Mouse (Mus musculus) megakaryocyte, adult 5-6 weeks (primary cell): ENCODE measurements around the gene Dock9. TPM values are rescaled to one million over a fixed set of nuclear protein-coding genes. Genes with fewer than 3 reads are reported as not detected.

ENCODE experiments used
- ATAC-seq: 2 replicates; pipeline ENCODE4 v1.8.0; 2016; ENCODE audit warnings: mild to moderate bottlenecking, inconsistent platforms; ENCODE audit not compliant: poor library complexity, severe bottlenecking
- total RNA-seq, 2 experiments: library from RNA; stranded (forward) in 1 of 2; stranded (reverse) in 1 of 2; fragments of 153-499, 151-499 nt in 1 of 2; fragments of 221-1000, 200-1000 nt in 1 of 2; gene quantifications; 2 replicates each; pipeline versions ENCODE4 v1.2.3 to v1.2.4; 2015 to 2017

Gene Dock9
- 0.23 and 0.31 TPM in 2 replicates for total RNA-seq (2015)
- 0.22 and 0.57 TPM in 2 replicates for total RNA-seq (2017)

- peak; percentile 67 for ATAC-seq
Observed at GRCm38 (mm10) chr14:121797457-121798410, at the start of gene Dock9. TSS of gene Dock9 (minus strand) at chr14:121797837.

- ATAC-seq = no peak
Observed at GRCm38 (mm10) chr14:121844486-121844885, 46.8 kb upstream of the Dock9 start.

- ATAC-seq = peak; percentile 45
Observed at GRCm38 (mm10) chr14:121840217-121840616, 42.6 kb upstream of the Dock9 start.

- no peak for ATAC-seq
Observed at GRCm38 (mm10) chr14:121838161-121838560, 40.5 kb upstream of the Dock9 start.

- ATAC-seq = no peak
Observed at GRCm38 (mm10) chr14:121833001-121833520, 35.4 kb upstream of the Dock9 start.

GRCm38 (mm10) chr14:121829816-121830442, 32.3 kb upstream of the Dock9 start:
- peak; percentile 67 for ATAC-seq

- no peak for ATAC-seq
Observed at GRCm38 (mm10) chr14:121827091-121827490, 29.5 kb upstream of the Dock9 start.

- ATAC-seq = no peak
Observed at GRCm38 (mm10) chr14:121825521-121826445, 28.1 kb upstream of the Dock9 start.

- ATAC-seq = no peak
Observed at GRCm38 (mm10) chr14:121824322-121825103, 26.9 kb upstream of the Dock9 start.

GRCm38 (mm10) chr14:121822997-121823396, 25.4 kb upstream of the Dock9 start:
- 0 out of 2 replicates have a peak, but pooled peaks have one; percentile 49 for ATAC-seq

GRCm38 (mm10) chr14:121822506-121822905, 24.9 kb upstream of the Dock9 start:
- no peak; the same call in 1 of the 2 replicates for ATAC-seq

- no peak for ATAC-seq
Observed at GRCm38 (mm10) chr14:121806791-121807190, 9.2 kb upstream of the Dock9 start.

- ATAC-seq = no peak
Observed at GRCm38 (mm10) chr14:121806316-121806715, 8.7 kb upstream of the Dock9 start.

GRCm38 (mm10) chr14:121804461-121804860, 6.8 kb upstream of the Dock9 start:
- peak; percentile 79 for ATAC-seq

- no peak for ATAC-seq
Observed at GRCm38 (mm10) chr14:121800962-121801361, 3.3 kb upstream of the Dock9 start.

- no peak for ATAC-seq
Observed at GRCm38 (mm10) chr14:121799112-121799511, 1.5 kb upstream of the Dock9 start.

GRCm38 (mm10) chr14:121798411-121798799, 768 bp upstream of the Dock9 start:
- peak; percentile 78 for ATAC-seq

GRCm38 (mm10) chr14:121796571-121797456, 823 bp downstream of the Dock9 start:
- no peak for ATAC-seq

- ATAC-seq = no peak
Observed at GRCm38 (mm10) chr14:121795536-121795935, 2.1 kb downstream of the Dock9 start.
